ENCODE assay signal across 8 mouse cellular contexts in the genomic region with DNA sequence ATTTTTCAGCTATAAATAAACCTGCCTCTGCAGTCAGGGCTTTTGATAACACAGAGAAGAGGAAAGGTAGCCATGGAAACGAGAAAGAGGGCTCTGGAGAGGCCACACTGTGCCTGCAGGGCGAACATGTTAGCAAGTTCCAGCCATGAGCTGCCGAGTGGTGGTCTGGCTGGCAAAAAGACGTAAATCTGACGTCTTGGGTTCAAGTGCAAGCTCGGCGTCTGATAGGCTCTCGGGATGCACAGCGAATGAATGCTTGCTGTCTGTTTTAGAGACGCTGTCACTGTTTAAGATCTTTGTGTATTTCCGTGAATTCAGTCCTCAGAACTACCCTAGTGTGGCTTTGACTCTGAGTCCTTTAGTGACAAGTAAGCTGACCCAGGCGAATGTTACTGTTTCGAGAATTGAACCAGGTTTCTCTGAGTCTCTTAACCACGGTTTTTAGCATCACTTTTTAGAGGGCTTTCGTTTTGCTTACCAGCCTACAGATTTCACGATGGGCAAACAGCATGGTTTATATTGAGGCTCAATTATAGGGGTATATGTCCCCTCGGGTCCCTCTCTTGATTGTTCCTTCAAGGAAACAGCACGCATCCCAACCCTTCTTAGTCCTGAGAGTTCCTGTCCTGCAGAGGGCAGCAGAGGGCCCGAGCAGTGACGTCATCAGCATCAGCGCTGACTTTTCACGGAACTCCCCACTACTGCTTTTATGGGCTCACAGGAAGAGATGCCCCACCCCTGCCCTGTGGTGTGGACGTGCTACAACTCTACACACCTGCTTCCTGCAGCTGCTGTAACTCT. TPM values are rescaled to one million over a fixed set of nuclear protein-coding genes. Genes with fewer than 3 reads are reported as not detected.
DNase-seq lines count a peak whose midpoint lies in the region; ATAC-seq and TF ChIP-seq lines count a peak whose summit lies in the region.

No protein-coding gene starts in this region.

- TF ChIP-seq EP300 in lung, postnatal 0 days (IDR thresholded peaks at IDR 0.05): no peak

- H3K4me1 ChIP-seq in hindbrain, embryonic 12.5 days: peaks cover 11% of the 10 kb centered on the region
- H3K4me1 ChIP-seq in lung, postnatal 0 days (ENCODE audit: insufficient read depth, low read depth, low read length): no peaks in the 10 kb centered on the region

- no peaks in the 10 kb centered on the region for H3K27me3 ChIP-seq in hindbrain, embryonic 12.5 days
- H3K27me3 ChIP-seq in lung, postnatal 0 days (replicated peaks; ENCODE audit: insufficient read depth, low read length): no peaks in the 10 kb centered on the region

- peak overlapping the region; percentile 47 for H3K4me2 ChIP-seq in hindbrain, embryonic 12.5 days (replicated peaks)
- peak overlapping the region; percentile 45 for H3K4me2 ChIP-seq in lung, postnatal 0 days (replicated peaks; ENCODE audit: low read depth, low read length)

- H3K9ac ChIP-seq in hindbrain, embryonic 12.5 days: no peak overlapping the region
- no peak overlapping the region; the same call in 1 of the 2 replicates for H3K9ac ChIP-seq in lung, postnatal 0 days (replicated peaks; ENCODE audit: low read depth)

- TF ChIP-seq CTCF in lung, postnatal 0 days (IDR thresholded peaks at IDR 0.05): peak; percentile 91

- DNase-seq in MEL-GATA-1-ER (ENCODE audit: extremely low read depth, low read depth): peak; percentile 87
- peak; percentile 81 to 85 for DNase-seq in cerebellum, postnatal 10 days
- DNase-seq in frontal cortex, postnatal 10 days (ENCODE audit: low spot score in 2 of 2): peak; percentile 68 to 72
- peak; percentile 77 to 81 for DNase-seq in layer of hippocampus, postnatal 10 days (ENCODE audit: low spot score in 2 of 2)
- DNase-seq in lung, postnatal 0 days (ENCODE audit: low spot score): peak; percentile 88
- peak; percentile 62 for DNase-seq in ovary, postnatal 10 days (ENCODE audit: low spot score)
- peak; percentile 95 for DNase-seq in thymus, postnatal 0 days (ENCODE audit: low spot score)

- no peaks in the 10 kb centered on the region for H3K36me3 ChIP-seq in hindbrain, embryonic 12.5 days
- H3K36me3 ChIP-seq in lung, postnatal 0 days (ENCODE audit: insufficient read depth, low read length): no peaks in the 10 kb centered on the region

- H3K4me3 ChIP-seq in hindbrain, embryonic 12.5 days: peak overlapping the region; percentile 30
- H3K4me3 ChIP-seq in lung, postnatal 0 days (ENCODE audit: low read depth, low read length): peak overlapping the region; percentile 23

- 41% methylated on average over 23 of the region's 23 CpGs for WGBS in hindbrain, embryonic 12.5 days
- 25% methylated on average over 23 of the region's 23 CpGs for WGBS in lung, postnatal 0 days

- H3K9me3 ChIP-seq in hindbrain, embryonic 12.5 days (replicated peaks): 0 out of 2 replicates have a peak, but pooled peaks cover 3% of the 10 kb centered on the region
- H3K9me3 ChIP-seq in lung, postnatal 0 days (ENCODE audit: low read length): no peaks in the 10 kb centered on the region

- peak overlapping the region; percentile 46; the same call in 1 of the 2 replicates for H3K27ac ChIP-seq in hindbrain, embryonic 12.5 days
- H3K27ac ChIP-seq in lung, postnatal 0 days (ENCODE audit: low read length): no peak overlapping the region; the same call in 1 of the 2 replicates

- 0 out of 2 replicates have a peak, but pooled peaks have one; percentile 9 for ATAC-seq in hindbrain, embryonic 12.5 days (ENCODE audit: low FRiP score)
- peak; percentile 85 for ATAC-seq in lung, postnatal 0 days

RNA-seq across cellular contexts. Expression of a gene that starts 20.8 kb away (rescaled TPM):
- 0.18 and 0.19 TPM in 2 replicates for polyA plus RNA-seq in hindbrain, embryonic 12.5 days (2016; fragmentation: Nextera tagmentation; extraction: Ambion mirVana)
- total RNA-seq in layer of hippocampus, postnatal 10 days (2021): not detected
- polyA plus RNA-seq in lung, postnatal 0 days (2015; fragmentation: Nextera tagmentation; extraction: Ambion mirVana): 0.20 TPM in 1 of 2 replicates, not detected in the other
- polyA plus RNA-seq in thymus, postnatal 0 days (2015; fragmentation: Nextera tagmentation; extraction: Ambion mirVana): 244 and 286 TPM in 2 replicates

RNA-seq across cellular contexts. Expression of a gene that starts 48.5 kb away (rescaled TPM):
- 0.18 TPM in 1 of 2 replicates, not detected in the other for polyA plus RNA-seq in hindbrain, embryonic 12.5 days (2016; fragmentation: Nextera tagmentation; extraction: Ambion mirVana)
- not detected for total RNA-seq in layer of hippocampus, postnatal 10 days (2021)
- 1.7 TPM in 2 replicates for polyA plus RNA-seq in lung, postnatal 0 days (2015; fragmentation: Nextera tagmentation; extraction: Ambion mirVana)
- 0.82 and 1.0 TPM in 2 replicates for polyA plus RNA-seq in thymus, postnatal 0 days (2015; fragmentation: Nextera tagmentation; extraction: Ambion mirVana)

Comparison
In these comparisons a context has a peak if more than half of its experiments do, and no peak if none do; other contexts are left out.
1. RNA of a gene that starts 20.8 kb away (polyA plus RNA-seq): 244 to 286 TPM in thymus, postnatal 0 days; 0.18 to 0.19 TPM in hindbrain, embryonic 12.5 days and 0.20 TPM in lung, postnatal 0 days; every median in the first group is over 100 times any median in the second.
2. Peak in every context shown above with its lines, with median percentiles within 50 percentile points of each other: DNase-seq.